In genomic region chr7:25282731-25283211, GRCm38 (mm10) we compare ENCODE assay signal across 8 mouse cellular contexts. TPM values are rescaled to one million over a fixed set of nuclear protein-coding genes. Genes with fewer than 3 reads are reported as not detected.
DNase-seq lines count a peak whose midpoint lies in the region; ATAC-seq and TF ChIP-seq lines count a peak whose summit lies in the region.

No protein-coding gene starts in this region.

- peak overlapping the region; percentile 100 for H3K27ac ChIP-seq in heart, embryonic 12.5 days (ENCODE audit: poor library complexity, severe bottlenecking)
- peak overlapping the region; percentile 81 for H3K27ac ChIP-seq in macrophage
- H3K27ac ChIP-seq in thymus, adult 2 months (ENCODE audit: control insufficient read depth, insufficient read depth, low read length), result peak overlapping the region; percentile 14; the same call in 1 of the 2 replicates

- WGBS in heart, embryonic 12.5 days, result under 1% methylated on average over 34 of the region's 36 CpGs
- WGBS in macrophage (ENCODE audit: missing documents), result 2% methylated on average over 31 of the region's 36 CpGs
- WGBS in thymus, adult 2 months, result under 1% methylated on average over 29 of the region's 36 CpGs

- TF ChIP-seq POLR2A in thymus, adult 2 months (IDR thresholded peaks at IDR 0.05; ENCODE audit: control insufficient read depth, extremely low read depth, insufficient read depth, low read length, poor library complexity), result no peak

- H3K36me3 ChIP-seq in heart, embryonic 12.5 days, result peaks cover 31% of the 10 kb centered on the region
- H3K36me3 ChIP-seq in macrophage (ENCODE audit: inconsistent target), result peaks cover 31% of the 10 kb centered on the region
- peaks cover 27% of the 10 kb centered on the region for H3K36me3 ChIP-seq in thymus, adult 2 months (ENCODE audit: control insufficient read depth, insufficient read depth, low read length)

- H3K9me3 ChIP-seq in heart, embryonic 12.5 days (replicated peaks), result no peaks in the 10 kb centered on the region

- H3K4me1 ChIP-seq in heart, embryonic 12.5 days (replicated peaks), result peaks cover 48% of the 10 kb centered on the region
- H3K4me1 ChIP-seq in thymus, adult 2 months (replicated peaks; ENCODE audit: control insufficient read depth, insufficient read depth, low read length), result peaks cover 40% of the 10 kb centered on the region

- H3K4me3 ChIP-seq in heart, embryonic 12.5 days, result peak overlapping the region; percentile 91
- peak overlapping the region; percentile 87 for H3K4me3 ChIP-seq in macrophage (ENCODE audit: inconsistent target)
- peak overlapping the region; percentile 58 for H3K4me3 ChIP-seq in thymus, adult 2 months (ENCODE audit: control insufficient read depth, insufficient read depth, low read length)

- TF ChIP-seq CTCF in thymus, adult 2 months (IDR thresholded peaks at IDR 0.05; ENCODE audit: borderline replicate concordance, control insufficient read depth, extremely low read depth, insufficient read depth, low read length, poor library complexity), result no peak

- H3K27me3 ChIP-seq in heart, embryonic 12.5 days (replicated peaks), result no peaks in the 10 kb centered on the region
- H3K27me3 ChIP-seq in thymus, adult 2 months (ENCODE audit: control insufficient read depth, insufficient read depth, low read length), result no peaks in the 10 kb centered on the region

- H3K4me2 ChIP-seq in heart, embryonic 12.5 days, result peak overlapping the region; percentile 86

- peaks cover 64% of the 10 kb centered on the region for H3K79me2 ChIP-seq in macrophage (ENCODE audit: inconsistent target)

- DNase-seq in urinary bladder, adult 2 months (ENCODE audit: low spot score), result peak; percentile 57
- no peak for DNase-seq in urinary bladder, postnatal 10 days (ENCODE audit: low spot score)
- DNase-seq in cerebellum, adult 9-10 months, result peak; percentile 76
- peak; percentile 73 for DNase-seq in kidney, postnatal 10 days
- peak; percentile 47 for DNase-seq in thymus, adult 2 months
- no peak for DNase-seq in frontal cortex, postnatal 36 days (ENCODE audit: low spot score in 2 of 2)

- ATAC-seq in heart, embryonic 12.5 days (ENCODE audit: insufficient number of reproducible peaks, low FRiP score), result no peak

- peak overlapping the region; percentile 96 for H3K9ac ChIP-seq in heart, embryonic 12.5 days

RNA-seq across cellular contexts. Expression of gene Pafah1b3, which starts 15.0 kb away (rescaled TPM):
- polyA plus RNA-seq in urinary bladder, adult 2 months (2012; rRNA removed), result 40.1 and 48.5 TPM in 2 replicates
- 127 and 131 TPM in 2 replicates for polyA plus RNA-seq in heart, embryonic 12.5 days (2016; fragmentation: Nextera tagmentation; extraction: Ambion mirVana)
- 10 to 100 TPM in 2 of 26 experiments, 1 to 10 TPM in 19, not detected in 5; 1.0 to 11.2 (median 4.6) TPM for total RNA-seq in macrophage (2018; cell fraction: chromatin; rRNA removed)
- 10 to 100 TPM in 13 of 26 experiments, 1 to 10 TPM in 13; 5.4 to 18.3 (median 9.4) TPM for total RNA-seq in macrophage (2018; cell fraction: cytosol; rRNA removed)
- total RNA-seq in macrophage (2018; cell fraction: nucleus; rRNA removed), result 1 to 10 TPM in 25 of 26 experiments, not detected in 1; 1.3 to 9.4 (median 3.4) TPM
- 7.4 to 20.7 TPM (median 14.3 TPM) in 3 replicates for polyA plus RNA-seq in macrophage (2018)
- 138 and 140 TPM in 2 replicates for polyA plus RNA-seq in thymus, adult 2 months (2012; rRNA removed)

RNA-seq across cellular contexts. Expression of gene Cic, which starts 15.3 kb away (rescaled TPM):
- 30.8 and 58.8 TPM in 2 replicates for polyA plus RNA-seq in urinary bladder, adult 2 months (2012; rRNA removed)
- 28.8 and 30.5 TPM in 2 replicates for polyA plus RNA-seq in heart, embryonic 12.5 days (2016; fragmentation: Nextera tagmentation; extraction: Ambion mirVana)
- 100 to 1,000 TPM in 24 of 26 experiments, 10 to 100 TPM in 2; 63.5 to 495 (median 311) TPM for total RNA-seq in macrophage (2018; cell fraction: chromatin; rRNA removed)
- 100 to 1,000 TPM; 146 to 312 (median 230) TPM for total RNA-seq in macrophage (2018; cell fraction: cytosol; rRNA removed)
- 100 to 1,000 TPM; 124 to 500 (median 278) TPM for total RNA-seq in macrophage (2018; cell fraction: nucleus; rRNA removed)
- polyA plus RNA-seq in macrophage (2018), result 88.9 to 139 TPM (median 118 TPM) in 3 replicates
- polyA plus RNA-seq in thymus, adult 2 months (2012; rRNA removed), result 270 and 297 TPM in 2 replicates

RNA-seq across cellular contexts. Expression of gene Prr19, which starts 18.4 kb away (rescaled TPM):
- polyA plus RNA-seq in urinary bladder, adult 2 months (2012; rRNA removed), result 0.06 TPM in 1 of 2 replicates, not detected in the other
- polyA plus RNA-seq in heart, embryonic 12.5 days (2016; fragmentation: Nextera tagmentation; extraction: Ambion mirVana), result not detected in 2 replicates
- total RNA-seq in macrophage (2018; cell fraction: chromatin; rRNA removed), result not detected
- not detected for total RNA-seq in macrophage (2018; cell fraction: cytosol; rRNA removed)
- total RNA-seq in macrophage (2018; cell fraction: nucleus; rRNA removed), result not detected
- not detected in 3 replicates for polyA plus RNA-seq in macrophage (2018)
- 0.08 TPM in 1 of 2 replicates, not detected in the other for polyA plus RNA-seq in thymus, adult 2 months (2012; rRNA removed)

RNA-seq across cellular contexts. Expression of gene Tmem145, which starts 23.1 kb away (rescaled TPM):
- 0.06 and 0.11 TPM in 2 replicates for polyA plus RNA-seq in urinary bladder, adult 2 months (2012; rRNA removed)
- polyA plus RNA-seq in heart, embryonic 12.5 days (2016; fragmentation: Nextera tagmentation; extraction: Ambion mirVana), result 0.23 and 0.30 TPM in 2 replicates
- not detected for total RNA-seq in macrophage (2018; cell fraction: chromatin; rRNA removed)
- total RNA-seq in macrophage (2018; cell fraction: cytosol; rRNA removed), result not detected
- not detected for total RNA-seq in macrophage (2018; cell fraction: nucleus; rRNA removed)
- polyA plus RNA-seq in macrophage (2018), result not detected in 3 replicates
- polyA plus RNA-seq in thymus, adult 2 months (2012; rRNA removed), result 0.08 and 0.13 TPM in 2 replicates

RNA-seq across cellular contexts. Expression of gene Erf, which starts 32.2 kb away (rescaled TPM):
- 23.6 and 26.8 TPM in 2 replicates for polyA plus RNA-seq in urinary bladder, adult 2 months (2012; rRNA removed)
- 17.6 and 20.4 TPM in 2 replicates for polyA plus RNA-seq in heart, embryonic 12.5 days (2016; fragmentation: Nextera tagmentation; extraction: Ambion mirVana)
- 10 to 100 TPM in 15 of 26 experiments, 1 to 10 TPM in 11; 7.1 to 19.7 (median 10.7) TPM for total RNA-seq in macrophage (2018; cell fraction: chromatin; rRNA removed)
- 10 to 100 TPM in 24 of 26 experiments, 1 to 10 TPM in 2; 8.5 to 19.3 (median 12.5) TPM for total RNA-seq in macrophage (2018; cell fraction: cytosol; rRNA removed)
- total RNA-seq in macrophage (2018; cell fraction: nucleus; rRNA removed), result 10 to 100 TPM in 19 of 26 experiments, 1 to 10 TPM in 7; 6.8 to 20.6 (median 13.6) TPM
- polyA plus RNA-seq in macrophage (2018), result 11.9 to 14.5 TPM (median 14.2 TPM) in 3 replicates
- 59.4 and 60.4 TPM in 2 replicates for polyA plus RNA-seq in thymus, adult 2 months (2012; rRNA removed)

Comparison
In these comparisons a context has a peak if more than half of its experiments do, and no peak if none do; other contexts are left out.
1. DNase-seq: peak in urinary bladder, adult 2 months (single experiment), cerebellum, adult 9-10 months (single experiment), kidney, postnatal 10 days (single experiment) and thymus, adult 2 months (single experiment); none in urinary bladder, postnatal 10 days (single experiment) and frontal cortex, postnatal 36 days (0 of 2).
2. H3K27ac ChIP-seq: peak in every context shown above with its lines; median percentile 100 in heart, embryonic 12.5 days; 81 in macrophage; 14 in thymus, adult 2 months.
3. Peak in every context shown above with its lines, with median percentiles within 50 percentile points of each other: H3K4me3 ChIP-seq.